Mouse (Mus musculus) forebrain, embryonic 15.5 days (tissue): ENCODE measurements around the gene Amt. TPM values are rescaled to one million over a fixed set of nuclear protein-coding genes. Genes with fewer than 3 reads are reported as not detected.

Experiments used
- ATAC-seq: fragments of 200-750 bp; cut with Nextera tagmentation; replicated peaks from 2 replicates; pipeline ENCODE4 v1.8.0; 2017; ENCODE audit warnings: mild to moderate bottlenecking, moderate TSS enrichment, moderate library complexity
- H3K27ac ChIP-seq: fragments of 300-500 bp; sonication (generic); replicated peaks from 2 replicates; pipeline ENCODE4 v1.5.1; 2015; ENCODE audit warnings: mild to moderate bottlenecking, inconsistent platforms
- H3K27me3 ChIP-seq: fragments of 300-500 bp; sonication (generic); 2 replicates; pipeline ENCODE4 v1.6.1; 2015; ENCODE audit warnings: inconsistent platforms
- H3K36me3 ChIP-seq: fragments of 300-500 bp; sonication (generic); 2 replicates; pipeline ENCODE4 v1.6.1; 2015; ENCODE audit warnings: mild to moderate bottlenecking, inconsistent platforms
- H3K4me1 ChIP-seq: fragments of 300-500 bp; sonication (generic); 2 replicates; pipeline ENCODE4 v1.6.1; 2015; ENCODE audit warnings: inconsistent platforms
- H3K4me2 ChIP-seq: fragments of 300-500 bp; sonication (generic); replicated peaks from 2 replicates; pipeline ENCODE4 v1.6.1; 2015; ENCODE audit warnings: mild to moderate bottlenecking, inconsistent platforms
- H3K4me3 ChIP-seq: fragments of 300-500 bp; sonication (generic); 2 replicates; pipeline ENCODE4 v1.5.1; 2015; ENCODE audit warnings: mild to moderate bottlenecking, inconsistent platforms
- H3K9ac ChIP-seq: fragments of 300-500 bp; sonication (generic); replicated peaks from 2 replicates; pipeline ENCODE4 v1.6.1; 2015; ENCODE audit warnings: mild to moderate bottlenecking, inconsistent platforms
- H3K9me3 ChIP-seq: fragments of 300-500 bp; sonication (generic); 2 replicates; pipeline ENCODE4 v1.6.1; 2016; ENCODE audit warnings: inconsistent platforms
- WGBS: fragments of 180-500 bp; shearing (Covaris S2); methylation state at CpG from one replicate; pipeline ENCODE4 v1.1.7; 2015; ENCODE audit warnings: mixed read lengths; 5-methylcytosine and 5-hydroxymethylcytosine counted together
- polyA plus RNA-seq: library from polyadenylated mRNA; unstranded; fragments of >200 nt; fragmentation: Nextera tagmentation; extraction: Ambion mirVana; gene quantifications from 2 replicates; pipeline ENCODE4 v1.2.1, GENCODE M21; 2015

The Amt gene
- polyA plus RNA-seq = 23.8 and 24.5 TPM in 2 replicates

- H3K9ac ChIP-seq = no peak within 1 kb of the TSS; the same call in 1 of the 2 replicates
- H3K9me3 ChIP-seq = no peaks in the 10 kb centered on the region
- no peaks in the 10 kb centered on the region for H3K27me3 ChIP-seq
- peaks cover 47% of the 10 kb centered on the region for H3K36me3 ChIP-seq
- peak within 1 kb of the TSS; percentile 11 for H3K4me3 ChIP-seq
- H3K4me2 ChIP-seq = peak within 1 kb of the TSS; percentile 9
- ATAC-seq = peak; percentile 69
- 0 out of 2 replicates have a peak within 1 kb of the TSS, but pooled peaks have one; percentile 25 for H3K27ac ChIP-seq
- H3K4me1 ChIP-seq = no peaks in the 10 kb centered on the region
- 15% methylated on average over 18 of the region's 18 CpGs for WGBS
Observed at GRCm38 (mm10) chr9:108296453-108297355, at the start of gene Amt. Amt (plus strand) TSS chr9:108296853.

DNA sequence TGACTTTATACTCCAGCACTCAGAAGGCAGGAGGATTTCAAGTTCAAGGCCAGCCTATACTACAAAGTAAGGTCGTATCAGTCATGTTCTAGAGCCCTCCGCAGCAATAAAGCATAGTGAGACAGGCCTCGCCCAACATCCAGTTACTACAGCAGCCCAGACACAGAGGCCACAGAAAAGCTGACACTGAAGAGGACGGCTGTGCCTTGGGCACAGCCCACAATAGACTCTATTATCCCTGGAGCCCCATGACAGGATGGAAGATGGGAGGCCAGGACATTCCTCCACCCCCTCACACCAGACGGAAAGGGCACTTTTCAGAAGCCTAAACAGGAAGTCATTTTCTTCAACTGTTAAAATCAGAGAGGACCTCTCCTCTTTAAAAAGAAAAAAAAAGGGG is 47.7 kb upstream of the Amt start:
- H3K27ac ChIP-seq = no peak overlapping the region
- no peaks in the 10 kb centered on the region for H3K9me3 ChIP-seq
- H3K4me1 ChIP-seq = no peaks in the 10 kb centered on the region
- WGBS = 68% methylated on average over 5 of the region's 5 CpGs
- no peak for ATAC-seq
- peaks cover 34% of the 10 kb centered on the region for H3K36me3 ChIP-seq
- no peaks in the 10 kb centered on the region for H3K27me3 ChIP-seq
- H3K9ac ChIP-seq = no peak overlapping the region
- H3K4me3 ChIP-seq = no peak overlapping the region
- no peak overlapping the region for H3K4me2 ChIP-seq

DNA sequence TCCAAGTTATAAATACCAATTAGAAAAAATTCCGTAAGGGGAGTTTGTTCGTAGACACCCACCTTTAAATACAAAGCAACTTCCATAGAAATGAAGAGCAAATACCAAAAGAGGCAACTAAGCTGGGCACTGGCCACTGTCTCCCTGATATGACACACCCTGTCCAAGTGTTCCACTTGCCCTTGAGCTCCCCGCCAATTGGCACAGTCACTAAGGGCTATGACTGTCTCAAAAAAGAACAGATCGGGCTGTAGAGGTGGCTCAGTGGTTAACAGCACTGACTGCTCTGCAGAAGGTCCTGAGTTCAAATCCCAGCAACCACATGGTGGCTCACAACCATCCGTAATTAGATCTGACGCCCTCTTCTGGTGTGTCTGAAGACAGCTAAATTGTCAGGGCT is 44.8 kb upstream of the Amt start:
- H3K27me3 ChIP-seq = no peaks in the 10 kb centered on the region
- H3K9me3 ChIP-seq = no peaks in the 10 kb centered on the region
- H3K9ac ChIP-seq = no peak overlapping the region
- WGBS = 97% methylated on average over 6 of the region's 6 CpGs
- no peaks in the 10 kb centered on the region for H3K4me1 ChIP-seq
- no peak overlapping the region for H3K4me2 ChIP-seq
- no peak for ATAC-seq
- H3K4me3 ChIP-seq = no peak overlapping the region
- H3K36me3 ChIP-seq = peaks cover 29% of the 10 kb centered on the region
- H3K27ac ChIP-seq = no peak overlapping the region

GRCm38 (mm10) chr9:108252766-108253165 is 43.9 kb upstream of the Amt start:
- H3K9me3 ChIP-seq = no peaks in the 10 kb centered on the region
- H3K9ac ChIP-seq = no peak overlapping the region
- WGBS = 96% methylated on average over 7 of the region's 7 CpGs
- H3K4me1 ChIP-seq = no peaks in the 10 kb centered on the region
- no peak overlapping the region for H3K27ac ChIP-seq
- no peak overlapping the region for H3K4me3 ChIP-seq
- peaks cover 25% of the 10 kb centered on the region for H3K36me3 ChIP-seq
- no peaks in the 10 kb centered on the region for H3K27me3 ChIP-seq
- no peak overlapping the region for H3K4me2 ChIP-seq
- ATAC-seq = no peak

DNA sequence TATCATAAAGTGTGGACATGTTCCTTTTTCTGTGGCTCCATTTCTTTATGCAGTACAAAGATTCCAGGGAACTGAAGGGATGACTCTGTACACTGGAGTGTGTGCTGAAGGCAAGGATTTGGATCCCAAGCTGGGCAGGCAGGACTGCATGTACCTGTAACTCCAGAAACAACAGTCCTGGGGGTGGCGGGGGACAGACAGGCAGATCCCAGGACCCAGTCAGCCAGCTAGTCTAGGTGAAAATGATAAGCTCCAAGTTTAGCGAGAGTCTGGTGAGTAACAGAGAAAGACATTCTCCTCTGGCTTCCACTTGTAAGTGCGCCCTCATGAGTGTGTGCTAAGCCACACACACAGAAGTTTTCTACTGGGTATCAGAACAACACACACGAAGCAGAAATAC is 36.1 kb upstream of the Amt start:
- no peak overlapping the region for H3K9ac ChIP-seq
- no peak overlapping the region for H3K4me3 ChIP-seq
- no peak overlapping the region for H3K27ac ChIP-seq
- no peak for ATAC-seq
- peaks cover 28% of the 10 kb centered on the region for H3K4me1 ChIP-seq
- no peaks in the 10 kb centered on the region for H3K9me3 ChIP-seq
- no peak overlapping the region for H3K4me2 ChIP-seq
- no peaks in the 10 kb centered on the region for H3K36me3 ChIP-seq
- WGBS = 81% methylated on average over 4 of the region's 4 CpGs
- H3K27me3 ChIP-seq = no peaks in the 10 kb centered on the region

DNA sequence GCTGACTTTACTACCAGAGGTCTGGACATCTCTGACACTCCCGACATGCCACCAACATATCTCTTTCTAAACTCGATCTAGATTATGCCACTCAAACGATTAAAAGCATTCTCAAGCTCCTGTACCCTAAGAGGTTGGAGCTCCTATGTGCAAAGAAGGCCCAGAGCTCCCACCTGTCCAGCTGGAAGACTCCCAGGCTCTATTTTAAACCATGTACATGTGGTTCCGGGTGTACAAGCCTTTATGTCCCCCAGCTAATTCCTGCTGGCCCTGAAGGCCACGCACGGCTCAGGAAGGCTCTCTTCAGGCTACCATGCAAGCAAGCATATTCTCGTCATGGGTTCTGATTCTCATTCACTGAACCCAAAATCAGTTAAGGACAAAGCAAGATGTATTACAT is 34.8 kb upstream of the Amt start:
- H3K4me3 ChIP-seq = peak overlapping the region; percentile 63; the same call in 1 of the 2 replicates
- 76% methylated on average over 7 of the region's 7 CpGs for WGBS
- H3K9me3 ChIP-seq = no peaks in the 10 kb centered on the region

DNA sequence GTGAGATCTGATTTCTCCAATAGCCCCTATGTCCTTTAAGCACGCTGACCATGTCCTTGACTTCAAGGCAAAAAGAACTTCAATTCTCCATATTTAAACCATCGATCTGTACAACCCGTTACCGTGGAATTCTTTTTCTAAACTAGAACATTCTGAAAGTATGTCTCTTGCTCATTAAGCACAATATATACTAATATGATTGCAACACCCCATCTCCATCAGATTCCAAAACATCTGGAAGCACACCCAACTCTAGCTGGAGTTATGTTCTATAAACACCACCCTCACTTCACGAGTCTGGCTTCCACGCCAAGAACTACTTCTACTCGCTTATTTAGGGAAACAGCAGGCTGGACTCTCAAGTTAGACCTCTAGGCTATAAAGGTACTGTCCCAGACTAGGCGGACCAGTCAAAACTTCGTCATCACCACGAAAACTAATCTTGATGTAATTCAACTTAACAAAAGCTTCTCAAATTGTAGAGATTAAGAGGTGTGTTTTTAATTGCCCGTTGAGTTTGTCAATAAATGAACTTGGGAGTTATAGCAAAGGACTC is 34.1 kb upstream of the Amt start:
- WGBS = 38% methylated on average over 11 of the region's 11 CpGs
- H3K27me3 ChIP-seq = no peaks in the 10 kb centered on the region
- no peaks in the 10 kb centered on the region for H3K36me3 ChIP-seq
- H3K27ac ChIP-seq = peak overlapping the region; percentile 93; the same call in 1 of the 2 replicates
- H3K9ac ChIP-seq = peak overlapping the region; percentile 78
- peaks cover 28% of the 10 kb centered on the region for H3K4me1 ChIP-seq
- H3K4me2 ChIP-seq = peak overlapping the region; percentile 70
- no peaks in the 10 kb centered on the region for H3K9me3 ChIP-seq
- no peak for ATAC-seq
- H3K4me3 ChIP-seq = peak overlapping the region; percentile 63

More for the DNA sequence above, 34.8 kb upstream of the Amt start:
- H3K4me2 ChIP-seq = peak overlapping the region; percentile 70; the same call in 1 of the 2 replicates
- H3K4me1 ChIP-seq = peaks cover 28% of the 10 kb centered on the region
- H3K27ac ChIP-seq = no peak overlapping the region
- no peak for ATAC-seq
- H3K36me3 ChIP-seq = no peaks in the 10 kb centered on the region
- no peaks in the 10 kb centered on the region for H3K27me3 ChIP-seq
- no peak overlapping the region for H3K9ac ChIP-seq

DNA sequence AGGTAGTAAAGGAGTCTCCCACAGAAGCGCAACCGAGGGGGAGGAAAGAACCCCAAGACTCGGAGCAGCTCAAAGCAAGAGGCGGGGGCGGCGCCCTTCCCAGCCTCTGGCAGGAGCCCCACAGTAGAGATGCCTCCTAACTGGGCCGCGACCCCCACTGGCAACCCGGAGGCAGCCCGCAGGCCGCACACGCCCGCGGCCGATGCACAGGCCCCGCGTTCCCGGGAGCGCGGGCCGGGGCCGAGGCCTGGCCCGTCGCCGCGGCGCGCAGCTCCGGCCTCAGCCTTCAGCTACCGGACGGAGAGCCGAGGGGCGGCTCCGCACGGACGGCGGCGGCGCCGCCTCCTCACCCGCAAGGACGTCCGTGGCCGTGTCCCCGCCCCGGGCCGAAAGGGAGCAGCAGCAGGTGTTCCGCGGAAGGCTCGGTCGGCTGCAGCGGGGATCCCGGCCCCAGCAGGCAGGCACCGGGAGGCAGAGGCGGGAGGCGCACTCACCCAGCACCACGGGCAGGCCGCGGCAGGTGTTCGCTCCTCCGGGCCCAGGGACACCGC is 33.4 kb upstream of the Amt start:
- peak overlapping the region; percentile 78 for H3K9ac ChIP-seq
- peak; percentile 68 for ATAC-seq
- peak overlapping the region; percentile 70 for H3K4me2 ChIP-seq
- peaks cover 28% of the 10 kb centered on the region for H3K4me1 ChIP-seq
- no peaks in the 10 kb centered on the region for H3K27me3 ChIP-seq
- H3K36me3 ChIP-seq = no peaks in the 10 kb centered on the region
- WGBS = 0% methylated on average over 57 of the region's 62 CpGs
- peak overlapping the region; percentile 63 for H3K4me3 ChIP-seq
- no peaks in the 10 kb centered on the region for H3K9me3 ChIP-seq
- peak overlapping the region; percentile 93 for H3K27ac ChIP-seq

GRCm38 (mm10) chr9:108263690-108264190 is 32.9 kb upstream of the Amt start, which contains the start of gene Dag1:
Dag1 (minus strand) TSS chr9:108263958.
- WGBS = under 1% methylated on average over 41 of the region's 71 CpGs
- Histone ChIP-seq H3K27ac (peak within 1 kb of the TSS; percentile 93), H3K4me3 (peak within 1 kb of the TSS; percentile 63), H3K9me3 (no peaks in the 10 kb centered on the region), H3K4me1 (peaks cover 28% of the 10 kb centered on the region), H3K4me2 (peak within 1 kb of the TSS; percentile 70), H3K36me3 (no peaks in the 10 kb centered on the region), H3K9ac (peak within 1 kb of the TSS; percentile 78), H3K27me3 (no peaks in the 10 kb centered on the region)
- ATAC-seq = peak; percentile 99

- WGBS = 14% methylated on average over 10 of the region's 10 CpGs
- peak; percentile 56 for ATAC-seq
Observed at GRCm38 (mm10) chr9:108264191-108264921, 32.3 kb upstream of the Amt start.

DNA sequence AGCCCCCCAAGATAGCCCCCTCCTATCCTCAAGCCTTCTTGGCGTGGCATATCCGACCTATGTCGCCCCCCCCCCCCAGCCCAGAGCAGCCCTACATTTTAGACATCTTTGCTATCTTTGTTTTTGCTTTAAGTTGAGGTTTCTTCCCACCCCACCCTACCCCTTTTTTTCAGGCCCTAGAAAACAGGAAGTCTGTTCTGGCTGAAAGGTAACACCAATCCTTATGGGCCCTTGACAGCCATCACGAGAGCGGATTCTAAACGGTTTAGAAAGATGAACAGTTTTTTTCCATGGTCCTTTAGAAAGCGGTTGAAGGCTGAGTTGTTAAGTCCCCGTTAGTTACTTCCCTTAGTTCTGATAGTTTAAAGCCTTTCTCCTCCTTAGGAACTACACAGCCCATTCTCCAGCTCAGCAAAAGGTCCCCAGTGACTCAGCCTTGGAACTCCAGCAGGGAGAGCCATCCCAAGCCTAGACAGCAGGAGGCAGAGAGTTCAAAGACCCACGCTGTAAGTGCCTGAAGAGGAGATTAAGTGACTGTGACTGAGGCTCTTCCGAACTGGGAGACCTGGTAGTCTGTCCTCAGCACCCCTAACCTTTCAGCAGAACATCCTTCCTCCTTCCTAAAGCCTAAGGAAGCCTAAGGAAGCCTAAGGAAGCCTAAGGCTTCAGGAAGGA is 30.3 kb upstream of the Amt start:
- no peak overlapping the region for H3K4me3 ChIP-seq
- H3K36me3 ChIP-seq = no peaks in the 10 kb centered on the region
- H3K9me3 ChIP-seq = no peaks in the 10 kb centered on the region
- WGBS = 76% methylated on average over 10 of the region's 10 CpGs
- peaks cover 24% of the 10 kb centered on the region for H3K4me1 ChIP-seq
- no peaks in the 10 kb centered on the region for H3K27me3 ChIP-seq
- no peak overlapping the region for H3K4me2 ChIP-seq
- no peak for ATAC-seq
- H3K9ac ChIP-seq = no peak overlapping the region
- H3K27ac ChIP-seq = no peak overlapping the region

More at GRCm38 (mm10) chr9:108264191-108264921, 32.3 kb upstream of the Amt start:
- Histone ChIP-seq H3K27ac (peak overlapping the region; percentile 93), H3K27me3 (no peaks in the 10 kb centered on the region), H3K4me3 (peak overlapping the region; percentile 63), H3K9me3 (no peaks in the 10 kb centered on the region), H3K4me1 (peaks cover 28% of the 10 kb centered on the region), H3K4me2 (peak overlapping the region; percentile 70), H3K36me3 (no peaks in the 10 kb centered on the region), H3K9ac (peak overlapping the region; percentile 34)
